Mouse (Mus musculus): ENCODE data around the gene Adgrl3.

- TF ChIP-seq USF1 (IDR thresholded peaks at IDR 0.05; ENCODE audit: low read depth), result no peak
- TF ChIP-seq POLR2A (IDR thresholded peaks at IDR 0.05; ENCODE audit: insufficient read length, low read depth), result no peak
- TF ChIP-seq E2F4 (IDR thresholded peaks at IDR 0.05; ENCODE audit: insufficient read depth), result no peak
- TF ChIP-seq MYOG (IDR thresholded peaks at IDR 0.05; ENCODE audit: control insufficient read depth in 1 of 3, insufficient read depth in 1 of 3, insufficient read length in 2 of 3, low read depth in 2 of 3), result no peak
- no peak for TF ChIP-seq CEBPB (IDR thresholded peaks at IDR 0.05; ENCODE audit: insufficient read depth, poor library complexity, severe bottlenecking)
- TF ChIP-seq TCF12 (IDR thresholded peaks at IDR 0.05; ENCODE audit: insufficient read depth, poor library complexity, severe bottlenecking), result no peak
- TF ChIP-seq POLR2AphosphoS2 (IDR thresholded peaks at IDR 0.05; ENCODE audit: insufficient read length, low read depth), result no peak
- TF ChIP-seq MYOD1 (IDR thresholded peaks at IDR 0.05; ENCODE audit: control insufficient read depth in 1 of 3, insufficient read length in 2 of 3, low read depth in 2 of 3), result no peak
- TF ChIP-seq TCF3 (IDR thresholded peaks at IDR 0.05; ENCODE audit: insufficient read length, low read depth), result no peak
- TF ChIP-seq MAX (IDR thresholded peaks at IDR 0.05; ENCODE audit: low read depth), result no peak
Observed at GRCm38 (mm10) chr5:81590005-81590694, 570.2 kb downstream of the Adgrl3 start.
